Mouse (Mus musculus) E14TG2a.4 (cell line): ENCODE measurements around the gene Kndc1.

ENCODE experiments used
- H3K27me3 ChIP-seq: 2 replicates; pipeline ENCODE4 v1.6.1; 2014; ENCODE audit warnings: low read length, control low read depth; ENCODE audit not compliant: insufficient read depth
- H3K36me3 ChIP-seq: 2 replicates; pipeline ENCODE4 v1.6.1; 2014; ENCODE audit warnings: low read length, control low read depth; ENCODE audit not compliant: insufficient read depth
- H3K4me1 ChIP-seq: replicated peaks from 2 replicates; pipeline ENCODE4 v1.6.1; 2014; ENCODE audit warnings: low read depth, low read length, control low read depth
- H3K4me3 ChIP-seq: replicated peaks from 2 replicates; pipeline ENCODE4 v1.5.1; 2014; ENCODE audit warnings: mild to moderate bottlenecking, low read length
- H3K9me3 ChIP-seq: 2 replicates; pipeline ENCODE4 v1.6.1; 2014; ENCODE audit warnings: low read length, control low read depth
- CTCF ChIP-seq: conservative IDR thresholded peaks from 2 replicates; pipeline ENCODE4 v1.5.1; 2014; ENCODE audit warnings: low read length
- NANOG ChIP-seq: IDR thresholded peaks from 2 replicates; pipeline ENCODE4 v1.6.1; 2014; ENCODE audit warnings: borderline replicate concordance, low read length, mixed read lengths
- POU5F1 ChIP-seq: IDR thresholded peaks from 2 replicates; pipeline ENCODE4 v1.6.1; 2014; ENCODE audit warnings: low read length, borderline replicate concordance

Gene Kndc1

GRCm38 (mm10) chr7:139967175-139967574, 72.7 kb downstream of the Kndc1 start:
- Histone ChIP-seq H3K27me3 (peaks cover 43% of the 10 kb centered on the region), H3K36me3 (no peaks in the 10 kb centered on the region), H3K4me3 (no peak overlapping the region), H3K9me3 (no peaks in the 10 kb centered on the region), H3K4me1 (peaks cover 45% of the 10 kb centered on the region)
- no peak for TF ChIP-seq CTCF
- no peak for TF ChIP-seq NANOG
- no peak for TF ChIP-seq POU5F1

DNA sequence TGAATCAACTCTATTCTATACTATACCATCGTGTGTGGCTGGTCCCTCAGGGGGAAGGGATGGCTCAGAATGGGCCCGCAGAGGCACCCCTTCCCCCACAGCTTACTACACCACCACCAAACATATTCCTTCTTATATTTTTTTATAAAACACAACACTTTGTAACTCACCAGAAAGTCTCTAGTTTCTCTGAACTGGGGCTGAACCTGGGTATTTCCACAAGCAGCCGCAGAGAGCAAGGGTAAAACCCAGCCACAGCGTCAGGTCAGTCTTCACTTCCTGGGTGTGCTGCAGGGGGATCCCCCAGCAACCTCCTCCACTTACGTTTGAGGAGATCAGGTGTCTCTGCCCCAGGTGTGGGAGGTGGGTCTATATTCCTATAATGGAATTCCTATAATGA, 73.9 kb downstream of the Kndc1 start:
- Histone ChIP-seq H3K4me3 (no peak overlapping the region), H3K4me1 (peaks cover 56% of the 10 kb centered on the region), H3K27me3 (peaks cover 37% of the 10 kb centered on the region), H3K9me3 (no peaks in the 10 kb centered on the region), H3K36me3 (no peaks in the 10 kb centered on the region)
- TF ChIP-seq CTCF, result no peak
- no peak for TF ChIP-seq POU5F1
- no peak for TF ChIP-seq NANOG

DNA sequence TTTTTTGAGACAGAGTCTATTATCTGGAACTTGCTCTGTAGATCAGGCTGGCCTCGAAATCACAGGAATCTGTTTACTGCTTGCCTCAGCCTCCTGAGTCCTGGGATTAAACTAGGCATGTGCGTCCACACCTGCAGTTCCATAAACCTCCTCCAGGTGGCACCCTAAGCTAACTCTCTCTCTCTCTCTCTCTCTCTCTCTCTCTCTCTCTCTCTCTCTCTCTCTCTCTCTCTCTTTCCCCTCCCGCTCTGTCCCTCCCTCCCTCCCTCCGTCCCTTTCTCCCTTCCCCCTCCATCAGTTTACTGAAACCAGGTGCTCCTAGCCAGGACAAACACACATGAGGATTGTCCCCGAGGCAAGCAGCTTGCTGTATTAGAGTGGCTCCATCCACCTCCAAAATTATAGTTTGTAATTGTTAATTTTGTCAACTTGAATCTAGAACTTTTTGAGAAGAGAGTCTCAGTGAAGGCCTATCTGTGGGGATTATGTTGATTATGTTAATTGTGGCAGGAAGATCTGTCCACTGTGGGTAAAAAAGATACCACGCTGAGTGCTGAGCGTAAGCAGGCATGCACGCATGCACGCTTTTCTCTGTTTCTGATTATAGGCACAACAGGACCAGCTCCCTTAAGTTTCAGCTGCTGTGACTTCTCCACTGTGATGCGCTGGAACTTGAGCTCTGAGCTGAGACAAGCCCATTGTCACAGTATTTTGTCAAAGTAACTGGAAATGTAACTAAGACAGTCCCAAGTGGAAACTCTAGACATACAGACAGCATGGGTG, 75.0 kb downstream of the Kndc1 start:
- no peaks in the 10 kb centered on the region for H3K9me3 ChIP-seq
- H3K36me3 ChIP-seq, result no peaks in the 10 kb centered on the region
- peaks cover 29% of the 10 kb centered on the region for H3K27me3 ChIP-seq
- H3K4me3 ChIP-seq, result no peak overlapping the region
- peak; percentile 70 for TF ChIP-seq CTCF
- no peak for TF ChIP-seq NANOG
- H3K4me1 ChIP-seq, result peaks cover 61% of the 10 kb centered on the region

- Histone ChIP-seq H3K36me3 (no peaks in the 10 kb centered on the region), H3K27me3 (peaks cover 21% of the 10 kb centered on the region), H3K9me3 (no peaks in the 10 kb centered on the region), H3K4me3 (no peak overlapping the region), H3K4me1 (peaks cover 69% of the 10 kb centered on the region)
- TF ChIP-seq POU5F1, result no peak
- no peak for TF ChIP-seq NANOG
- no peak for TF ChIP-seq CTCF
Measured at GRCm38 (mm10) chr7:139970216-139970919, 75.9 kb downstream of the Kndc1 start.

- Histone ChIP-seq H3K4me3 (no peak overlapping the region), H3K9me3 (no peaks in the 10 kb centered on the region), H3K27me3 (peaks cover 19% of the 10 kb centered on the region), H3K36me3 (no peaks in the 10 kb centered on the region), H3K4me1 (peaks cover 75% of the 10 kb centered on the region)
- TF ChIP-seq NANOG (no peak), CTCF (no peak), POU5F1 (no peak)
Measured at GRCm38 (mm10) chr7:139970979-139971378, 76.5 kb downstream of the Kndc1 start.

- Histone ChIP-seq H3K27me3 (peaks cover 19% of the 10 kb centered on the region; the same call in 1 of the 2 replicates), H3K9me3 (no peaks in the 10 kb centered on the region), H3K4me1 (peaks cover 79% of the 10 kb centered on the region), H3K36me3 (no peaks in the 10 kb centered on the region), H3K4me3 (no peak overlapping the region)
- TF ChIP-seq NANOG, result no peak
- no peak for TF ChIP-seq POU5F1
- no peak for TF ChIP-seq CTCF
Measured at GRCm38 (mm10) chr7:139971436-139971835, 76.9 kb downstream of the Kndc1 start.

DNA sequence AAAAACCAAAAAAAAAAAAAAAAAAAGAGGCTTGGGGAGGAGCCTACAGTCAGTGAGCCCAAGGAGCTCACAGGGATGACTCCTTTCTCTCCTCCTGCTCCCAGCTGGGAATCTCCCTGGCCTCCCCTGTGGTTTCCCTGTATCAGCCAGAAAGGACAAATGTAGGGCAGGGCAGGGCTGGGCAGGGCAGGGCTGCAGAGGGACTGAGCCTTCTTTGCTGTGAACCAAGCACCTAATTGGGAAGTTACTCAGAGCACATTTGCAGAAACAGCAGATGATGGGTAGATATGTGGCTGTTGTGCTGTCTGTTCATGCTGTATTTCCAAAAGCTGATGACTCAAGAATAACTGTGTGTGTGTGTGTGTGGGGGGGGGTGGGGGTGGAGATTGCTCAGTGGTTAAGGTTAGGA, 78.4 kb downstream of the Kndc1 start:
- Histone ChIP-seq H3K27me3 (peaks cover 16% of the 10 kb centered on the region), H3K4me1 (peaks cover 77% of the 10 kb centered on the region), H3K4me3 (no peak overlapping the region), H3K36me3 (no peaks in the 10 kb centered on the region), H3K9me3 (no peaks in the 10 kb centered on the region)
- TF ChIP-seq NANOG (no peak), POU5F1 (no peak), CTCF (no peak)

- H3K4me3 ChIP-seq, result 0 out of 2 replicates have a peak overlapping the region, but pooled peaks have one; percentile 4
- H3K4me1 ChIP-seq, result peaks cover 81% of the 10 kb centered on the region
- H3K9me3 ChIP-seq, result no peaks in the 10 kb centered on the region
- no peaks in the 10 kb centered on the region for H3K36me3 ChIP-seq
- TF ChIP-seq POU5F1, result no peak
- TF ChIP-seq CTCF, result no peak
- no peak for TF ChIP-seq NANOG
- H3K27me3 ChIP-seq, result peaks cover 14% of the 10 kb centered on the region
Measured at GRCm38 (mm10) chr7:139974307-139974706, 79.8 kb downstream of the Kndc1 start.

GRCm38 (mm10) chr7:139975471-139975870, 81.0 kb downstream of the Kndc1 start:
- H3K27me3 ChIP-seq, result peaks cover 17% of the 10 kb centered on the region
- TF ChIP-seq CTCF, result no peak
- no peak for TF ChIP-seq POU5F1
- TF ChIP-seq NANOG, result no peak
- H3K9me3 ChIP-seq, result no peaks in the 10 kb centered on the region

More at GRCm38 (mm10) chr7:139975471-139975870, 81.0 kb downstream of the Kndc1 start:
- Histone ChIP-seq H3K4me1 (peaks cover 73% of the 10 kb centered on the region), H3K36me3 (no peaks in the 10 kb centered on the region), H3K4me3 (0 out of 2 replicates have a peak overlapping the region, but pooled peaks have one; percentile 13)
